Mouse (Mus musculus) G1E (cell line): ENCODE data around the gene Spry1.

Experiments used
- CTCF ChIP-seq: IDR thresholded peaks from 2 replicates; pipeline ENCODE4 v1.5.1; 2012; ENCODE audit warnings: low read depth, low read length, inconsistent platforms, mixed read lengths
- GATA1 ChIP-seq: IDR thresholded peaks from 2 replicates; pipeline ENCODE4 v1.6.1; 2012; ENCODE audit warnings: borderline replicate concordance, low read length, inconsistent platforms, mixed read lengths
- POLR2AphosphoS5 ChIP-seq: IDR thresholded peaks from 2 replicates; pipeline ENCODE4 v1.6.1; 2012; ENCODE audit warnings: low read depth, low read length, inconsistent platforms; ENCODE audit not compliant: insufficient replicate concordance
- TAL1 ChIP-seq: conservative IDR thresholded peaks from 2 replicates; pipeline ENCODE4 v1.6.1; 2012; ENCODE audit warnings: low read depth, low read length, inconsistent platforms, mixed read lengths

- TF ChIP-seq CTCF, result no peak
- no peak for TF ChIP-seq GATA1
- TF ChIP-seq POLR2AphosphoS5, result no peak
- no peak for TF ChIP-seq TAL1
Observed at GRCm38 (mm10) chr3:37658155-37658554, 18.4 kb downstream of the Spry1 start.
